Mouse (Mus musculus): ENCODE measurements around the gene Abcc6. TPM values are rescaled to one million over a fixed set of nuclear protein-coding genes. Genes with fewer than 3 reads are reported as not detected.
A peak's percentile ranks its signal among the peaks of the same experiment; 100 is the strongest.

The Abcc6 gene
- polyA plus RNA-seq, 1 experiment: 2.8 TPM

- WGBS: 30% methylated on average over 3 of the region's 3 CpGs
- no peaks in the 10 kb centered on the region for H3K4me1 ChIP-seq (ENCODE audit: control insufficient read depth, insufficient read depth, low read length)
- H3K27ac ChIP-seq (ENCODE audit: insufficient read depth, low read length): no peak overlapping the region
- no peak for DNase-seq
- H3K27me3 ChIP-seq (ENCODE audit: control insufficient read depth, insufficient read depth, low read length): no peaks in the 10 kb centered on the region
- no peak overlapping the region for H3K4me3 ChIP-seq (replicated peaks; ENCODE audit: insufficient read depth, low read depth, low read length)
- TF ChIP-seq CTCF (IDR thresholded peaks at IDR 0.05; ENCODE audit: borderline replicate concordance, insufficient read depth, low read depth, low read length) (no peak), POLR2A (IDR thresholded peaks at IDR 0.05; ENCODE audit: borderline replicate concordance, insufficient read depth, low read length) (no peak)
These were observed 23.5 kb upstream of the Abcc6 start for GRCm38 (mm10) chr7:46053566-46053965.

- Histone ChIP-seq H3K27me3 (ENCODE audit: control insufficient read depth, insufficient read depth, low read length) (no peaks in the 10 kb centered on the region), H3K27ac (ENCODE audit: insufficient read depth, low read length) (no peak overlapping the region), H3K4me3 (replicated peaks; ENCODE audit: insufficient read depth, low read depth, low read length) (no peak overlapping the region), H3K4me1 (ENCODE audit: control insufficient read depth, insufficient read depth, low read length) (no peaks in the 10 kb centered on the region)
- peak; percentile 21 to 25 for DNase-seq
- no peak for TF ChIP-seq POLR2A (IDR thresholded peaks at IDR 0.05; ENCODE audit: borderline replicate concordance, insufficient read depth, low read length)
- TF ChIP-seq CTCF (IDR thresholded peaks at IDR 0.05; ENCODE audit: borderline replicate concordance, insufficient read depth, low read depth, low read length): peak; percentile 46; the same call in 1 of the 2 replicates
- WGBS: 49% methylated on average over 4 of the region's 4 CpGs
These were observed 22.2 kb upstream of the Abcc6 start for GRCm38 (mm10) chr7:46052161-46052821.

- no peak for DNase-seq
- Histone ChIP-seq H3K4me3 (replicated peaks; ENCODE audit: insufficient read depth, low read depth, low read length) (no peak overlapping the region), H3K4me1 (ENCODE audit: control insufficient read depth, insufficient read depth, low read length) (no peaks in the 10 kb centered on the region), H3K27me3 (ENCODE audit: control insufficient read depth, insufficient read depth, low read length) (no peaks in the 10 kb centered on the region), H3K27ac (ENCODE audit: insufficient read depth, low read length) (no peak overlapping the region)
- no peak for TF ChIP-seq POLR2A (IDR thresholded peaks at IDR 0.05; ENCODE audit: borderline replicate concordance, insufficient read depth, low read length)
- no peak for TF ChIP-seq CTCF (IDR thresholded peaks at IDR 0.05; ENCODE audit: borderline replicate concordance, insufficient read depth, low read depth, low read length)
- WGBS: 37% methylated on average over 7 of the region's 7 CpGs
These were observed 19.9 kb upstream of the Abcc6 start for GRCm38 (mm10) chr7:46049981-46050380.

- no peaks in the 10 kb centered on the region for H3K27me3 ChIP-seq (ENCODE audit: control insufficient read depth, insufficient read depth, low read length)
- no peak overlapping the region for H3K27ac ChIP-seq (ENCODE audit: insufficient read depth, low read length)
- H3K4me1 ChIP-seq (ENCODE audit: control insufficient read depth, insufficient read depth, low read length): no peaks in the 10 kb centered on the region
- 68% methylated on average over 13 of the region's 13 CpGs for WGBS
- DNase-seq: no peak
- H3K4me3 ChIP-seq (replicated peaks; ENCODE audit: insufficient read depth, low read depth, low read length): no peak overlapping the region
- TF ChIP-seq POLR2A (IDR thresholded peaks at IDR 0.05; ENCODE audit: borderline replicate concordance, insufficient read depth, low read length) (no peak), CTCF (IDR thresholded peaks at IDR 0.05; ENCODE audit: borderline replicate concordance, insufficient read depth, low read depth, low read length) (no peak)
These were observed 17.9 kb upstream of the Abcc6 start for GRCm38 (mm10) chr7:46047873-46048562.

GRCm38 (mm10) chr7:46045882-46046281 lies 15.8 kb upstream of the Abcc6 start:
- Histone ChIP-seq H3K4me3 (replicated peaks; ENCODE audit: insufficient read depth, low read depth, low read length) (no peak overlapping the region), H3K4me1 (ENCODE audit: control insufficient read depth, insufficient read depth, low read length) (no peaks in the 10 kb centered on the region), H3K27me3 (ENCODE audit: control insufficient read depth, insufficient read depth, low read length) (no peaks in the 10 kb centered on the region), H3K27ac (ENCODE audit: insufficient read depth, low read length) (no peak overlapping the region)
- TF ChIP-seq CTCF (IDR thresholded peaks at IDR 0.05; ENCODE audit: borderline replicate concordance, insufficient read depth, low read depth, low read length) (no peak), POLR2A (IDR thresholded peaks at IDR 0.05; ENCODE audit: borderline replicate concordance, insufficient read depth, low read length) (no peak)
- no peak for DNase-seq
- 86% methylated on average over 11 of the region's 11 CpGs for WGBS

- no peaks in the 10 kb centered on the region for H3K4me1 ChIP-seq (ENCODE audit: control insufficient read depth, insufficient read depth, low read length)
- WGBS: 87% methylated on average over 10 of the region's 10 CpGs
- TF ChIP-seq CTCF (IDR thresholded peaks at IDR 0.05; ENCODE audit: borderline replicate concordance, insufficient read depth, low read depth, low read length) (no peak), POLR2A (IDR thresholded peaks at IDR 0.05; ENCODE audit: borderline replicate concordance, insufficient read depth, low read length) (no peak)
- no peak overlapping the region for H3K4me3 ChIP-seq (replicated peaks; ENCODE audit: insufficient read depth, low read depth, low read length)
- H3K27me3 ChIP-seq (ENCODE audit: control insufficient read depth, insufficient read depth, low read length): no peaks in the 10 kb centered on the region
- DNase-seq: no peak
- H3K27ac ChIP-seq (ENCODE audit: insufficient read depth, low read length): no peak overlapping the region
These were observed 14.0 kb upstream of the Abcc6 start for GRCm38 (mm10) chr7:46044106-46044505.

GRCm38 (mm10) chr7:46039873-46040272 lies 9.8 kb upstream of the Abcc6 start:
- DNase-seq: no peak
- no peak for TF ChIP-seq POLR2A (IDR thresholded peaks at IDR 0.05; ENCODE audit: borderline replicate concordance, insufficient read depth, low read length)
- no peak for TF ChIP-seq CTCF (IDR thresholded peaks at IDR 0.05; ENCODE audit: borderline replicate concordance, insufficient read depth, low read depth, low read length)
- 76% methylated on average over 2 of the region's 2 CpGs for WGBS
- H3K4me3 ChIP-seq (replicated peaks; ENCODE audit: insufficient read depth, low read depth, low read length): no peak overlapping the region
- H3K27ac ChIP-seq (ENCODE audit: insufficient read depth, low read length): no peak overlapping the region
- 0 out of 2 replicates have a peak, but pooled peaks cover 4% of the 10 kb centered on the region for H3K4me1 ChIP-seq (ENCODE audit: control insufficient read depth, insufficient read depth, low read length)
- no peaks in the 10 kb centered on the region for H3K27me3 ChIP-seq (ENCODE audit: control insufficient read depth, insufficient read depth, low read length)

- no peak for DNase-seq
- no peak for TF ChIP-seq CTCF (IDR thresholded peaks at IDR 0.05; ENCODE audit: borderline replicate concordance, insufficient read depth, low read depth, low read length)
- TF ChIP-seq POLR2A (IDR thresholded peaks at IDR 0.05; ENCODE audit: borderline replicate concordance, insufficient read depth, low read length): no peak
- Histone ChIP-seq H3K27ac (ENCODE audit: insufficient read depth, low read length) (no peak overlapping the region), H3K4me1 (ENCODE audit: control insufficient read depth, insufficient read depth, low read length) (peaks cover 6% of the 10 kb centered on the region; the same call in 1 of the 2 replicates), H3K27me3 (ENCODE audit: control insufficient read depth, insufficient read depth, low read length) (no peaks in the 10 kb centered on the region), H3K4me3 (replicated peaks; ENCODE audit: insufficient read depth, low read depth, low read length) (no peak overlapping the region)
- 70% methylated on average over 6 of the region's 6 CpGs for WGBS
These were observed 7.3 kb upstream of the Abcc6 start for GRCm38 (mm10) chr7:46037433-46037832.
